Mouse (Mus musculus) kidney, embryonic 14.5 days (tissue): ENCODE measurements around the gene Foxs1. TPM values are rescaled to one million over a fixed set of nuclear protein-coding genes. Genes with fewer than 3 reads are reported as not detected.

ENCODE experiments used
- ATAC-seq: fragments of 200-750 bp; cut with Nextera tagmentation; 2 replicates; pipeline ENCODE4 v1.8.0; 2017; ENCODE audit warnings: moderate number of reproducible peaks, mild to moderate bottlenecking, moderate TSS enrichment, moderate library complexity; ENCODE audit not compliant: low FRiP score, low TSS enrichment
- H3K27ac ChIP-seq: fragments of 300-500 bp; sonication (generic); 2 replicates; pipeline ENCODE4 v1.5.1; 2014; ENCODE audit warnings: low read depth, mild to moderate bottlenecking, low read length, moderate library complexity, mixed read lengths
- H3K27me3 ChIP-seq: fragments of 300-500 bp; sonication (generic); 2 replicates; pipeline ENCODE4 v1.6.1; 2014; ENCODE audit warnings: mild to moderate bottlenecking, low read length; ENCODE audit not compliant: control insufficient read depth, insufficient read depth
- H3K36me3 ChIP-seq: fragments of 300-500 bp; sonication (generic); 2 replicates; pipeline ENCODE4 v1.6.1; 2014; ENCODE audit warnings: low read length, mixed read lengths; ENCODE audit not compliant: control insufficient read depth, insufficient read depth
- H3K4me1 ChIP-seq: fragments of 300-500 bp; sonication (generic); 2 replicates; pipeline ENCODE4 v1.6.1; 2014; ENCODE audit warnings: low read length, mixed read lengths; ENCODE audit not compliant: control insufficient read depth, insufficient read depth
- H3K4me2 ChIP-seq: fragments of 300-500 bp; sonication (generic); replicated peaks from 2 replicates; pipeline ENCODE4 v1.6.1; 2014; ENCODE audit warnings: low read depth, mild to moderate bottlenecking, low read length
- H3K4me3 ChIP-seq: fragments of 300-500 bp; sonication (generic); 2 replicates; pipeline ENCODE4 v1.5.1; 2014; ENCODE audit warnings: mild to moderate bottlenecking, low read length
- H3K9ac ChIP-seq: fragments of 300-500 bp; sonication (generic); 2 replicates; pipeline ENCODE4 v1.6.1; 2014; ENCODE audit warnings: low read depth, mild to moderate bottlenecking, low read length, moderate library complexity
- H3K9me3 ChIP-seq: fragments of 300-500 bp; sonication (generic); 2 replicates; pipeline ENCODE4 v1.6.1; 2016; ENCODE audit warnings: low read length; ENCODE audit not compliant: control insufficient read depth
- WGBS: fragments of 180-500 bp; shearing (Covaris S2); extraction: QIAGEN DNeasy Blood & Tissue Kit; methylation state at CpG from one replicate; pipeline ENCODE4 v1.1.7; 2014; 5-methylcytosine and 5-hydroxymethylcytosine counted together
- polyA plus RNA-seq: library from polyadenylated mRNA; unstranded; fragments of >200 nt; fragmentation: Nextera tagmentation; extraction: Ambion mirVana; gene quantifications from 2 replicates; pipeline ENCODE4 v1.2.1, GENCODE M21; 2014

Gene Foxs1
- polyA plus RNA-seq, 1 experiment from 2014 or later: 4.4 TPM

DNA sequence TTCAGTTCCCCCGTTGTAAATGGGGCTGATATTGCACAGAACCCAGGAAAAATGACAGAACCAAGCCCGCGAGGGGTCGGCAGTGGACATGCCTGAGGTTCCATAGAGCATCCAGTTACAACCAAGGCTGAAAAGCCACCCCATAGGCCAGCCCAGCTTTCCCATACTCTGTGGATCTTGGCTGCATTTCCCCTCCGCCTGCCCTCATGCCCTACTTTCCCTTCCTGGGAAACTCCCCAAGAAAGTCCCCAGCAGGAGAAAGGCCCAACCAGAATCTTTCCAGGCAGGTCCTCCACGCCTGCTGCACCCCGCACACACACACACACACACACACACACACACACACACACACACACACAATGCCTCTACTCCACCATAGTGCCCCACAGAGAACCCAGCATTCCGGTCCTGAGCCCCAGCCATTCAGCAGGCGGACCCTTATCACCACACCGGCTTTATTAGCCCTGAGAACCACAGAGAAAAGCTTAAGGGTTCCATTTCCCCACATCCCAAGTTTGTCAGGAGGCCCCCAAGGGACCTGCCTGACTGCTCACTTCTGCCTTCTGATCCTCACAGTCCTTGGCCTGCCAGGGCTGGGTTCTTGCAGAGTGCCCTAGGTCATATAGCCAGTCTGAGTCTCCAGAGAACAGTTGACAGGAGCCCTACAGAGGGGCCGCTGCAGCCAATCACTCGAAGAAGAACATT lies 1.4 kb downstream of the Foxs1 start:
- Histone ChIP-seq H3K27ac (peak overlapping the region; percentile 37; the same call in 1 of the 2 replicates), H3K27me3 (no peaks in the 10 kb centered on the region), H3K9ac (peak overlapping the region; percentile 28; the same call in 1 of the 2 replicates), H3K4me3 (peak overlapping the region; percentile 3; the same call in 1 of the 2 replicates), H3K36me3 (no peaks in the 10 kb centered on the region), H3K9me3 (no peaks in the 10 kb centered on the region), H3K4me2 (peak overlapping the region; percentile 13; the same call in 1 of the 2 replicates), H3K4me1 (peaks cover 42% of the 10 kb centered on the region)
- 64% methylated on average over 11 of the region's 12 CpGs for WGBS
- ATAC-seq: no peak

DNA sequence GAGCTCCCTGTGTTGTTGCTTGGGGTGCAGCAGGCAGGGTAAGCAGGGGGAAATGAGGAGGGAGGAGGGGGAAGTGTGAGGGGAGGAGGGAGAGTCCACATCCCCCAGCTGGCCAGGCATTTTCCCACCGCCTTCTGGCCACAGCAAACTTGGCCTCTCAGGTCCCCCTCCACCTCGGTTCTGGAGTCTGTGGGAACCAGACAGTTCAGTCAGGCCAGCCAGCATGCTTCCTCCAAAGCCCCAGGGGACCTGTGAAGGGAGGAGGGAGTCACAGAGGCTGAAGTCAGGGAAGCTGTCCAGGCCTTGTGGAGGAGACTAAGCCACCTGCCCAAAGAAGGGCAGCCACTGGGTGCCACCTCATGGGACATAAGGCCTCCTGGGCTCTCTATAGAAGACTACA lies 2.7 kb downstream of the Foxs1 start:
- 0 out of 2 replicates have a peak overlapping the region, but pooled peaks have one; percentile 18 for H3K9ac ChIP-seq
- H3K27ac ChIP-seq: peak overlapping the region; percentile 65; the same call in 1 of the 2 replicates
- 39% methylated on average over 2 of the region's 2 CpGs for WGBS

GRCm38 (mm10) chr2:152928988-152929370 lies 4.0 kb downstream of the Foxs1 start:
- Histone ChIP-seq H3K36me3 (no peaks in the 10 kb centered on the region), H3K4me1 (peaks cover 61% of the 10 kb centered on the region), H3K9ac (no peak overlapping the region), H3K4me3 (no peak overlapping the region), H3K9me3 (no peaks in the 10 kb centered on the region), H3K27me3 (no peaks in the 10 kb centered on the region), H3K4me2 (no peak overlapping the region), H3K27ac (peak overlapping the region; percentile 66; the same call in 1 of the 2 replicates)
- 75% methylated on average over 3 of the region's 3 CpGs for WGBS
- ATAC-seq: no peak

More for the DNA sequence above, 2.7 kb downstream of the Foxs1 start:
- H3K4me1 ChIP-seq: peaks cover 51% of the 10 kb centered on the region
- ATAC-seq: no peak
- no peak overlapping the region for H3K4me2 ChIP-seq
- no peak overlapping the region for H3K4me3 ChIP-seq
- H3K9me3 ChIP-seq: no peaks in the 10 kb centered on the region
- H3K27me3 ChIP-seq: no peaks in the 10 kb centered on the region
- H3K36me3 ChIP-seq: no peaks in the 10 kb centered on the region

- Histone ChIP-seq H3K4me2 (no peak overlapping the region), H3K4me1 (peaks cover 67% of the 10 kb centered on the region), H3K9ac (no peak overlapping the region), H3K36me3 (no peaks in the 10 kb centered on the region), H3K27me3 (no peaks in the 10 kb centered on the region), H3K27ac (peak overlapping the region; percentile 66), H3K4me3 (no peak overlapping the region), H3K9me3 (no peaks in the 10 kb centered on the region)
- no peak for ATAC-seq
- 32% methylated on average over 14 of the region's 14 CpGs for WGBS
Observed at GRCm38 (mm10) chr2:152928219-152928987, 4.6 kb downstream of the Foxs1 start.

- Histone ChIP-seq H3K27me3 (no peaks in the 10 kb centered on the region), H3K4me2 (no peak overlapping the region), H3K27ac (peak overlapping the region; percentile 66; the same call in 1 of the 2 replicates), H3K36me3 (no peaks in the 10 kb centered on the region), H3K4me1 (peaks cover 68% of the 10 kb centered on the region), H3K9ac (no peak overlapping the region), H3K9me3 (no peaks in the 10 kb centered on the region), H3K4me3 (no peak overlapping the region)
- ATAC-seq: no peak
- WGBS: 52% methylated on average over 5 of the region's 5 CpGs
Observed at GRCm38 (mm10) chr2:152927371-152927770, 5.6 kb downstream of the Foxs1 start.

DNA sequence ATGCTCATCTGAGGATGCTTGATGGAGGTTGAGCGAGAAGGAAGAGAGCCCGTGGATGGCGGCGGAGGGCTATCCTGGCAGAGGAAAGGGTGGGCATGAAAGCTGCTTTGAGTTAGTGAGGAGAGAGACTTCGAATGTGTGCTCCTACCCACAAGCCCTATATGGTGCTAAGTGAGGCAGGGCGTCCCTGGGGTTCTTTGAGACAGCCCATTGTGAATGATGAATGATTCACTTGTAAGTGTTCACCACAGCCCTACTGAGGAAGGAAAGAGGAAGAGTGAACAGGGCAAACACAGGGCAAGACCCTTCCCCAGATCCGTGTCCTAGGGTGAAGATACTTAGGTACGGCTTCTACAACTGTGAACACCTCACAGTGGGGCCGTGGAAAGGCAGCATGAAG lies 6.1 kb downstream of the Foxs1 start:
- H3K27me3 ChIP-seq: no peaks in the 10 kb centered on the region
- no peak overlapping the region for H3K4me3 ChIP-seq
- 64% methylated on average over 9 of the region's 9 CpGs for WGBS
- ATAC-seq: no peak
- H3K36me3 ChIP-seq: no peaks in the 10 kb centered on the region
- no peak overlapping the region for H3K4me2 ChIP-seq
- no peak overlapping the region for H3K27ac ChIP-seq
- H3K4me1 ChIP-seq: peaks cover 68% of the 10 kb centered on the region
- no peaks in the 10 kb centered on the region for H3K9me3 ChIP-seq
- H3K9ac ChIP-seq: no peak overlapping the region

DNA sequence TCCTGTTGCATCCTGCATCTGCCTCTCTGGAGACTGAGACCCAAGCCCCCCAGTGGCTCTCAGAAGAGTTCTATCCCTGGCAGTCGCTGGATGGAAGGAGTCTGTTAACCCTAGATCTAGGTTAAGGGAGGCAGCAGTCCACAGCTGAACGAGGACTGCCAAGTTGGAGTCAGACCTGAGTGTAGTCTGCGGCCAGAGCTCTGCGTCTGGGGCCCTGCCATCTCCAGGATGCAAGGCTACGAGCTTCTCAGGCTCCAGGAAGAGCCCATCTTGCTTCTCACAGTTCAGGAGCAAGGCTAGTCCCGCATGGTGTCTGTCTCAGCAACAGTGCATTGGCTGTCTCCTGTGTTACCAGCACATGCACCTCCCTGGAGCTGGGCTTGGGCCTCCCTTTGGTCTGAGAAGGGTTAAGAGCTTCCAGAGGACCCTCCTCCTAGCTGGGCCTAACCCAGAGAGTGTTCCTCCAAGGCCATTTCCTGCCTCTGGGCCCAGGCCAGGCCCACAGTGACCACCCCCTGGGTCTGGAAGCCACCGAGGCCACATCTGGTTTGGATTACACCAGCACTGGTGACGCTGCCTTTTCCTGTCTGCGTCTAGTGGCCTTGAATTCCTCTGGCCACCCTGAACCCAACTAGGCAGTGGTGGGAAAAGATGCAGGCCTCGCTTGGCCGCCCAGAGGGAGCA lies 7.7 kb downstream of the Foxs1 start:
- no peak overlapping the region; the same call in 1 of the 2 replicates for H3K9ac ChIP-seq
- WGBS: 37% methylated on average over 11 of the region's 11 CpGs

DNA sequence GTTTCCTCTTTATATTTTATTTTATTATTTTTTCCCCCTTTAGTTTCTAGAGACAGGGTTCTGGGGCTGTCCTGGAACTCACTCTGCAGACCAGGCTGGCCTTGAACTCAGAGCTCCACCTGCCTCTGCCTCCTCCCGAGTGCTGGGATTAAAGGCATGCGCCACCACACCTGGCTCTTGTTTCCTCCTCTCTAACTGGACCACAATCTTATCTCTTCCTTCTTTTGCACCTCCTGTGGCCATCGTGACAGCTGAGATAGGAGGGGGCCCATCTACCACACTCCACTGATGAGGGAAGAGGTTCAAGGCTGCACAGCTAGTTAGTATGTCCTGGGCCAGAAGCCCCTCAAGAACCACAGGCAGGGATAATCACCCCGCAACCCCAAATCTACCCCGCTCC lies 8.5 kb downstream of the Foxs1 start:
- H3K36me3 ChIP-seq: no peaks in the 10 kb centered on the region
- H3K9me3 ChIP-seq: no peaks in the 10 kb centered on the region
- peaks cover 48% of the 10 kb centered on the region for H3K4me1 ChIP-seq
- ATAC-seq: no peak
- H3K9ac ChIP-seq: no peak overlapping the region
- H3K4me3 ChIP-seq: no peak overlapping the region
- H3K4me2 ChIP-seq: no peak overlapping the region
- no peaks in the 10 kb centered on the region for H3K27me3 ChIP-seq
- WGBS: 79% methylated on average over 5 of the region's 5 CpGs
- H3K27ac ChIP-seq: peak overlapping the region; percentile 82; the same call in 1 of the 2 replicates

More for the DNA sequence above, 7.7 kb downstream of the Foxs1 start:
- peak; percentile 79 for ATAC-seq
- peak overlapping the region; percentile 82 for H3K27ac ChIP-seq
- H3K9me3 ChIP-seq: no peaks in the 10 kb centered on the region
- H3K4me3 ChIP-seq: no peak overlapping the region
- H3K36me3 ChIP-seq: no peaks in the 10 kb centered on the region
- no peak overlapping the region for H3K4me2 ChIP-seq
- H3K27me3 ChIP-seq: no peaks in the 10 kb centered on the region
- H3K4me1 ChIP-seq: peaks cover 54% of the 10 kb centered on the region
